Mouse (Mus musculus): Measurements from ENCODE around the gene Mxra8.

The Mxra8 gene

DNA sequence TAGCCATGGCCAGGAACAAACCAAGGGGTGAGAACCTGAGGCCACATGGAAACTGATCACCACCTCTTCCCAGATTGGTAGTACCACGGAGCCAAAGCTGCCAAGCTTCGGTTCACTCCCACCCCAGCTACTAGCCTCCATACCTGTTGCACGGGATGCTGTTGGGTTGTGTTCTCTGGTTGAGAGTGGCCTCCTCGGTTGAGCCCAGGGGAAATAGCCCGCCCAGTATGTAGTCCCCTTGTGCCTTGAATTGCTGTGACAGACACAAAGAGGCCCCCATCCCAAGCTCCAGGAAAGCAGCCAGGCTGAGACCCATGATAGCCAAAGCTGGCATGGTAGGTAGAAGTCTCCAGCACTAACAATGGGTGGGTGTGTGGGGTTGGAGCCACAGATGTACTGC, 23.5 kb downstream of the Mxra8 start, which contains the start of gene Tas1r3:
Gene Tas1r3, minus strand, starts transcription at position 362 of the 400 bp plus-strand sequence.
- no peak for DNase-seq (ENCODE audit: low read depth, low spot score)

DNA sequence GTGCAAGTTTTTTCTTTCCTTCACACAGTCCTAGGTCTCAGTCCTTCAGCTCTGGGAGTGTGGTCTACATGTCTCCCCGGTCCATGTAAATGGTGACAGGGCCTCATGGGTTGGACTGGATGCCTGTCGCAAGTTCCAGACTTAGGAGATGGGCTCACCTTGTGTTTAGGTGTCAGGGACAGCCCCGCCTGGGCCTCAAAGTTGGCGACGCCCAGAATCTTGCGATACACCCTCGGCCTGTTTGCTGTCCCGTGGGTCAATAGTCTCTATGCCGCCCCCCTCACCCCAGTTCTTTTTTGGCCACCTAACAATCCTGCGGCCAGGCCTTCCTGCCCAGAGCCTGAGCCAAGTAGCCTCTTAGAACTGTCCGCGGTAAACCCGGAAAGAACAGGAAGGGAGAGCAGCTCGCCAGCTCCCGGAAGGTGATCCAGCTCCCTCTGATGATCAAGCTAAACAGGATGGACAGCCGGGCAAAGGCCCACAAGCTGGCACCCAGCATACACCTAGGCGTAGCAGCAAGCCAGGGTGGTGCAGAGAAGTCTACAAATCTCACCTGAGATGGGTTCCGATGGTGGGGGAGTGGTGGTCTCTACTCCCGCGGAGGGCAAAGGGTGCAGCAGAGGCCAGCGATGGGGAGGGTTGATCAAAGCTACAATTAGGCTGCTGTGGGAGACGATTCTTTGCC, 29.3 kb downstream of the Mxra8 start:
- no peak for DNase-seq (ENCODE audit: low read depth, low spot score)

DNA sequence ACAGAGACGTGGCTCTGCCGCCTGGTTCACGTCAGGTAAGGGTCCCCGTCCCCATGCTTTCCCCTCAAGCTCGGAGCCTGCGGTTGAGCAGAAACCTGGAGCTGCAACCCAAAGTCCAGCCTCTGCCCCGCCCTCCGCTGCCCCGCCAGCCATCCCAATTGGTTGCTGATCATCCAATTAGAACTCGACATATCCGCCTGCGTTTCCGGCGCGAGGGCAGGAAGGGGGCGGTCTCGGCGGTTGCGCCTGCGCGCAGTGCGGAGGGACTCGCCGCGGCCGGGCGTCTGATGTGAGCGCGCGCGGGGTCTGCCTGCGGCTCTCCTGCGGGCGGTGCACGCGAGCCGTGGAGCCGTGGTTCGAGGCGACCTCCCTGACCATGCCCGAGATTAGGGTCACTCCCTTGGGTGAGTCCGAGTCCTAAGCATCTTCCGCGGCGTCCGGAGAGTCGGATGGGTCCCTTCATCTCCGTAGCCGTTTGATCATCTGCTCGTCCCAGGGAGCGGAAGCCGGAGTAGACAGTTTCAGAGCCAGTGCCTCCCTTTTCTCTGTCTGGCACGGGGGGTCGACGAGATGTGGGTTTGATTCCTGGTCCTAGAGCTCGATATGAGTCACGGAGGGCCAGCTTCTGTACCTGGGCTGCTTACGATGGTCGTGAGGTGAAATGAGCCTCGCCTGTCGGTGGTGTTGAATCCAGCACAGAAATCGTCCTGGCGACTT, 30.0 kb downstream of the Mxra8 start, which contains the start of the genes Cptp and Ints11:
Gene Cptp, minus strand, starts transcription at position 124 of the 717 bp plus-strand sequence.
Gene Ints11, plus strand, starts transcription at position 230 of the 717 bp plus-strand sequence.
- peak; percentile 96 for DNase-seq (ENCODE audit: low read depth, low spot score)

DNA sequence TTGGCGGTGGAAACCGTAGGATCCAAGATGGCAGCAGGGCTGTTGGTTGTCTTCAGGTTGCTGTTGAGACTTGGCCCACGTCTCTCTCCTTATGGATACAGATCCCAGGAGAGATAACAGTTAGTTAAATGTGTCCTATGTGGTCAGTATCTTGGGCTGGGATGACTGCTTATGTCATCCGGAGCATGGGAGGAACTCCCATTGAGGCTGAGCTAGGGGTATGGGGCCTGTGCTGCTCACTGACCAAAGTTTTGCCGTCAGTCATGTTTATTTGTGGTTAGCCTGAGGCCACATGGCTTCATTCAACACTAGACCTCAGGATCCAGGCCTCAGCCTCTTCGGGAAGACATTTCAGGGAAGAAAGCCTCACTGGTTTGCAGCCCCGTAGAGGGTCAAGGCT, 31.9 kb downstream of the Mxra8 start:
- DNase-seq (ENCODE audit: low read depth, low spot score): no peak

DNA sequence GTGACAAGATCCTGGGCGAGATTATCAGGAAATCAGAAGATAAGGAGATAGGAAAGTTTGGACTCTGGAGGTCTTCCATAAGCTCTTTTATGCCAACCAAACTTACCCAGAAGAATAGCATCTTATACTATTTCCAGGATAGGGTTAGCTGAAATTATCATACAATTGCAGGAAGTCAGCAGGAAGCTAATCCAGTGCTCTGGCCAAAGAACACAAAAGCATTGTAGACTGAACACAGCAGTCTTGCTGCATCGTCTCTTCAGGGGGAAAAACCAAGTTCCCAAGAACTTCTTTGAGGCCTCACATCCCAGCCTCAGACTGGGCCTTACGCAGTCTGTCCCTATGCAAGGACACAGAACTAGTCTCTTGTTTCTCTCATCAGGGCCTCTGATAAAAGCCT, 44.1 kb downstream of the Mxra8 start:
- no peak for DNase-seq (ENCODE audit: low read depth, low spot score)

DNA sequence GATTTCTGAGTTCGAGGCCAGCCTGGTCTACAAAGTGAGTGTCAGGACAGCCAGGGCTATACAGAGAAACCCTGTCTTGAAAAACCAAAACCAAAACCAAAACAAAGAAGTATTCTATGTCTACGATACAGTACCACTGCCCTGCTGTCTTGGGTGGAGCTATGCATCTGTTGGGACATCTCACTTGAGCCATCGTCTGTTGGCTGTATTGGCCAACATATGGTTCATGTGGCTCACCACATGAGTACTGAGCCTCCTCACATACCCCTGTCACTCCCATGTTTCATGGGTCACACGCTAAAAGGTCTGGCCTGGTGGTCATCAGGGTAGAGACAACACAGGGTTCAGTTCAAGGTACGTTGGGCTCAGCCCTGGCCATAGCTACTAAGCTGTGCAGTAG, 46.9 kb downstream of the Mxra8 start:
- DNase-seq (ENCODE audit: low read depth, low spot score): no peak

DNA sequence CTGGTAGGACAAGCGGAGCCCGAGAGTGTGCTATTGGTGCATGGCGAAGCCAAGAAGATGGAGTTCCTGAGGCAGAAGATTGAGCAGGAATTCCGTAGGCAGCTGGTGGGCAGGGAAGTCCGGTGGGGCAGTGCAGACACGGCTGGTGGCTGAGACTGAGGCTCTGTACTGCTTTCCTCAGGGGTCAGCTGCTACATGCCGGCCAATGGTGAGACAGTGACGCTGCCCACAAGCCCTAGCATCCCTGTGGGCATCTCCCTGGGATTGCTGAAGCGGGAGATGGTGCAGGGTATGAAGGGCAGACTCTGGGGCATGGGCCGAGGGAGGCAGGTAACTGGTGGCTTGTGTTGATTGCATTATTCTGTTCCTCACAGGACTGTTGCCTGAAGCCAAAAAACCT, 48.2 kb downstream of the Mxra8 start:
- DNase-seq (ENCODE audit: low read depth, low spot score): no peak

DNA sequence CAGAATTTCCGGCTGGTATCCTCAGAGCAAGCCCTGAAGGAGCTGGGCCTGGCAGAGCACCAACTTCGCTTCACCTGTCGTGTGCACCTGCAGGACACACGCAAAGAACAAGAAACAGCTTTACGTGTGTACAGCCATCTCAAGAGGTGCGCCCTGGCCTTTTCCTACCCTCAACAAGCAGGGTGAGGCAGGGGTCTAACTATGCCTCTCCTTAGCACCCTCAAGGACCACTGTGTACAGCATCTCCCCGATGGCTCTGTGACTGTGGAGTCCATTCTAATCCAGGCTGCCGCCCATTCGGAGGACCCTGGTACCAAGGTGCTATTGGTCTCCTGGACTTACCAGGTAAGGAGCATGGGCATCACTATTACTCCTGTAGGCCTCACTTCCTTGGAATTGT, 48.7 kb downstream of the Mxra8 start:
- no peak for DNase-seq (ENCODE audit: low read depth, low spot score)

DNA sequence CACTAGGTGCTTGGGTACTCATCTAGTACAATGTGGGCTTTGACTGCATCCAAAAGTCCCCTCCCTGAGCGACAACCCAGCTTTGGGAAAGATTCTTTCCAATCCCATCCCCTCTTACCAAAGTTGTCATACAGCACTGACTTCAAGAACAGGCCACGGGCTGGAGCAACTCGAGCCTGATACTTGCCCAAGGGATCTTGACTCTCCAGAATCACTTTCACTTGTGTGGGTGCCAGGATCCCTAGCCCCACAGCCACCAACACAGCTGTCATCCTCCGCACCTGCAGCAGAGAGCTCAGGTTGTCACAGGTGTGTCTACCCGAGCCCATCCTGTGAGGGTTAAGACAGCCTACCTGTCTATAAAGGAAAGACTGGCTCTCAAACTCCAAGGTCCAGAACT, 49.8 kb downstream of the Mxra8 start:
- DNase-seq (ENCODE audit: low read depth, low spot score): no peak

DNA sequence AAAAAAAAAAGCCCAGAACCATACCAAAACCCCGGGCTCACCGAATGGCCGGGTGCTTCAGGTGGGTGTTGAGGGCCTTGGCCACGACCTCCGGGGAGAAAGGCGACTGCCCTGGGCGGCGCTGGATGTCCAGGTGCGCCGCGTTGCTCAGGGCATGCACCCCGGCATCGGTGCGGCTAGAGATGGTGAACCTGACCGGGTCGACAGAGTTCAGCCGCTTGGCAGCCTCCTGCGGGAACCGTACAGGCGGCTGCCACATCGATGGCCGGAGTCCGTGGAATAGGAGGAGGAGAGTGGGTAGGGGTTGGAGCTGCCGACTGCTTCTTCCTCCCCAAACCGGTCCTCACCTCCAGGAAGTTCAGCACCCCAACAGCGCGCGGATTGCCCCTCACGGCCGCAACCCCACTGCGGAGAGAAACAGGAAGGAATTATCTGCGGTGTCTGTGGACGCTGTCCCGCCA, 51.6 kb downstream of the Mxra8 start:
- no peak for DNase-seq (ENCODE audit: low read depth, low spot score)

DNA sequence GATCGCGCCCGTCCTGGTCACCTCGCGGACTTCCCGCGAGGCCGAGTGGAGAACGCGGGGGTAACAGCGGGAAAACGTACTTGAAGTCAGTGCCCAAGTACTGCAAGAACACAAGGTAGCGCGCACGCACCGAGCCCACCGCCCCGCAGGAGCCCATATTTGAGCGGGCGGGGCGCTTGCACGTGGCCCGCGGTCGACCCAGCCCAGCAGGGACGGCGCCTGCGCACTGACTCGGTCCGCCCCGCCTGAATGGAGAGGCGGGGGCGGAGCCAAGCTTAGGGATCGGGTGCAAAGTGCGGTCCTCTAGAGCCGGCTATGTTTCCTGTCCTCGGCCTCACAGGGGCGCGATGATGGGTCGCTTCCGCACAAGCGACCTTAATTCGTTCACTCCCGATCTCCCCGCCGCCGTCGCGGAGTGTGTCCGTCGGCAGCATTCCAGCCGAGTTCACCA, 52.1 kb downstream of the Mxra8 start, which contains the start of the genes Pusl1 and Acap3:
Gene Pusl1, minus strand, starts transcription at position 231 of the 451 bp plus-strand sequence.
Gene Acap3, plus strand, starts transcription at position 272 of the 451 bp plus-strand sequence.
- peak; percentile 96 for DNase-seq (ENCODE audit: low read depth, low spot score)

DNA sequence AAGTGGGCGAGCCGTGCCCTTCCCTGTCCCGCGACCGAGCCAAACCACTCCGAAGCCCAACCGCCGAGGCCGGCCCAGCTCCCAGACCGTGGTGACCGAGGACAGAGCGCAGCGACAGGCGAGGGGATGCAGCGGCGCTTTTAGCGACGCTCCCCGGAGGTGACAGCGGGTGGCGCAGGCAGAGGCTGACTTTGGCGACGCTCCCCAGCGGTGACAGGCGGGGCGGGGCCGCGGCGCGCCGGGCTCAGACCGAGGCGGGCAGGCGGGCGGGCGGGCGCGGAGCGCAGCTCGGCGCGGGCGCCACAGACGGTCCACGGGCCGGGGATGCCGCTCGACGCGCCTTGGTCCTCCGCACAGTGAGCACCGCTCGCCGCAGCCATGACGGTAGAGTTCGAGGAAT, 52.5 kb downstream of the Mxra8 start:
- peak; percentile 93 for DNase-seq (ENCODE audit: low read depth, low spot score)

DNA sequence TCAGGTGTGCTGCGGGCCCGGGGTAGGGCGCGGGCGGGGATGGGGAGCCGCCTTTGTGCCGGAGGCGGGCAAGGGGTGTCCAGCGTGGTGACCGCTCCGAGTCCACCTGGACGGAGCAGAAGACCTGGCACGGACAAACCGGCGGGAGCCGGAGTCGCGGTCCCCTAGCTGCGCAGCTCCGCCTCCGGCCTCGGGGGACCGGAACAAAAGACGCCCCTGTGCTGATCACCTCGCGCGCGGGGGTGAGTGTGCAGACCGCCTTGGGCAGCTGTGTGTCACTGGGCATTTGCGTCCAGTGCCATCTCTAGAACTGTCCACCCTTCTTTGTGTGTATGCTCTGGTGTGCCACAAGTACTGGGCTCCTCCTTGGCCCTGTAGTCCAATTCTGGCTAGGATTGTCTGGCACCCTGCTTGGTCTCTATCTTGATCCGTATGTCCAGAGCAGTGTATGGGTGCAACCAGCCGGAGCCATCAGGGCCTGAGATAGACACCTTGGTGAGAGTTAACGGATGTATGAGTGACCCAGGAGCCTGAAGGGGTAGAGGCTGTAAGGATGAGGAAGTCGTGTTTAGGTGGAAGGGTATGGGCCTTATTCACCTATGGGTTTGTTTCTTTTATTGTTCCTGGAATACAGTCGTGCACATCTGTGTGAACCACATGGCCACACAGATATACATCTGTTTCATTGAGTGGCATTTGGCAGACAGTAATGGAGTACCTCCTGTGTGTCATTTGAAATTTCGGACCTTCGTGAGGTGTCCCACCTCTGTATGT, 53.1 kb downstream of the Mxra8 start:
- DNase-seq (ENCODE audit: low read depth, low spot score): peak; percentile 68

DNA sequence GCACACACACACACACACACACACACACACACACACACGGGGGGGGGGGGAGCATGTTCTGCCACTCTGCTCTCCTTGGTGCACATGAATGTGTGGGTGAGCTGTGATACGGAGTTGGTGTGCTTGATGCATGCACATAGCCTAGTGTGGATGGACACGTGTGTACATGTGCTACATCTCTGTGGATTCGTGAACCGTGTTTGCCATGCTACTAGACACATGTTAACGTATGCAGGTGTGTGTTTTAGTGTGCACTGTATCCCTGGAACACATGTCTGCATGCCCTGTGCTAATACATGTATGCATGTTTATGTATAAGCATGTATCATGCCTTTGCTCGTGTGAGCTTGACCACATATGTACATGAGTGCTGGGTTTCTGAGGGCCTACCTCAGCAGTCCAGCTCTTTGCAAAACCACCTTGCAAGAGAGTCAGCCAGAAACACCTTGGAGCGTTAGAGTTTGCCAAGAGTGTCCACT, 53.8 kb downstream of the Mxra8 start:
- DNase-seq (ENCODE audit: low read depth, low spot score): peak; percentile 18

Measured in A20 (cell line).